Mouse (Mus musculus): ENCODE data around the gene Tsen15. TPM values are rescaled to one million over a fixed set of nuclear protein-coding genes. Genes with fewer than 3 reads are reported as not detected.

Gene Tsen15
- polyA plus RNA-seq, 1 experiment from 2014 or later, result 94.4 TPM

GRCm38 (mm10) chr1:152369139-152369538, 17.3 kb downstream of the Tsen15 start:
- Histone ChIP-seq H3K9me3 (no peaks in the 10 kb centered on the region), H3K27me3 (ENCODE audit: insufficient read depth, poor library complexity, severe bottlenecking) (no peaks in the 10 kb centered on the region), H3K4me1 (peaks cover 20% of the 10 kb centered on the region), H3K36me3 (peaks cover 12% of the 10 kb centered on the region), H3K27ac (peak overlapping the region; percentile 77), H3K4me3 (peak overlapping the region; percentile 8; the same call in 1 of the 2 replicates)
- peak; percentile 76 for DNase-seq (ENCODE audit: low spot score)
- WGBS, result 31% methylated on average over 4 of the region's 4 CpGs

DNA sequence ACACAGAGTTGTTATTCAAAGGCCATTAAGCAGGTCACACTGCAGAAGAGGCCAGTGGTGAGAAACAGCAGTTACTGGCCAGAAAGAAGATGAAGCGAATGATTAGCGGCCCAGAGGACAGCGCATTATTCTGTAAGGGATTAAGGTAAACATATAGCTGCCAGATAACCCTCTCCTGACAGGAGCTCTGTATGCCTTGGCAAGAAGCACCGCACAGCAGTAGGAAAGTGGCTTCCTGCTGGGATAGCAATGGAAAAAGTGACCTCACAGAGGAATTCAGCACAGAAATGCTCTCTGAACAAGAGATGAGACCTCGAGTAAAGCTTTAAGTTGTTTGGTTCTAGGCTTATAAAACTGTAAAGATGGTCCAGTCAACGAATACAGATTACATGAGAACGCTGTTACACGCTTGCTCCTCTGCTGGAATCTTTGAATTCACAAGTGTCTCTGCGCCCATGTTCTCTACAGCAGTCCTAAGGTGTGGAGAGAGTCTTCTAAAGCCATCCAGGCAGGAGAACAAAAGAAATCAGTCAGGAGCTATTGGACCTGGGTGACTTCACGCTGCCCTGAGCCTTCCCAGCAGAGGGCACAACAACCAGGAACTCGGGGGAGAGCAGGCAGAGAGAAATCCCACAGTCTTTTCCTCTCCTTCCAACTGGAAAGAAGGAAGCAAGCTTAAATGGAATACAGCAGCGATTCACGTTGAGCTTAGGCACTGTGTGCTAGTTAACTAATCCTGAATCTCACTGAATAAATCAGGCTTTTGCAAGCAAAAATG, 18.0 kb downstream of the Tsen15 start:
- DNase-seq (ENCODE audit: low spot score), result peak; percentile 77
- WGBS, result 45% methylated on average over 13 of the region's 13 CpGs
- Histone ChIP-seq H3K4me3 (peak overlapping the region; percentile 8; the same call in 1 of the 2 replicates), H3K9me3 (no peaks in the 10 kb centered on the region), H3K36me3 (peaks cover 12% of the 10 kb centered on the region), H3K27ac (peak overlapping the region; percentile 77), H3K27me3 (ENCODE audit: insufficient read depth, poor library complexity, severe bottlenecking) (no peaks in the 10 kb centered on the region), H3K4me1 (peaks cover 20% of the 10 kb centered on the region)

- DNase-seq (ENCODE audit: low spot score), result no peak
- H3K4me1 ChIP-seq, result no peaks in the 10 kb centered on the region
- no peaks in the 10 kb centered on the region for H3K36me3 ChIP-seq
- H3K27ac ChIP-seq, result no peak overlapping the region
- H3K9me3 ChIP-seq, result no peaks in the 10 kb centered on the region
- WGBS, result 65% methylated on average over 4 of the region's 4 CpGs
- no peak overlapping the region for H3K4me3 ChIP-seq
- no peaks in the 10 kb centered on the region for H3K27me3 ChIP-seq (ENCODE audit: insufficient read depth, poor library complexity, severe bottlenecking)
These were observed 29.8 kb downstream of the Tsen15 start for GRCm38 (mm10) chr1:152356721-152357120.

- H3K4me3 ChIP-seq, result no peak overlapping the region
- H3K27ac ChIP-seq, result no peak overlapping the region
- H3K4me1 ChIP-seq, result no peaks in the 10 kb centered on the region
- DNase-seq (ENCODE audit: low spot score), result no peak
- H3K9me3 ChIP-seq, result no peaks in the 10 kb centered on the region
- no peaks in the 10 kb centered on the region for H3K36me3 ChIP-seq
- no peaks in the 10 kb centered on the region for H3K27me3 ChIP-seq (ENCODE audit: insufficient read depth, poor library complexity, severe bottlenecking)
These were observed 38.5 kb downstream of the Tsen15 start for GRCm38 (mm10) chr1:152347946-152348345.

- no peak overlapping the region for H3K27ac ChIP-seq
- H3K36me3 ChIP-seq, result no peaks in the 10 kb centered on the region
- DNase-seq (ENCODE audit: low spot score), result no peak
- no peaks in the 10 kb centered on the region for H3K4me1 ChIP-seq
- H3K4me3 ChIP-seq, result no peak overlapping the region
- H3K9me3 ChIP-seq, result no peaks in the 10 kb centered on the region
- WGBS, result 87% methylated on average over 6 of the region's 6 CpGs
- no peaks in the 10 kb centered on the region for H3K27me3 ChIP-seq (ENCODE audit: insufficient read depth, poor library complexity, severe bottlenecking)
These were observed 62.5 kb downstream of the Tsen15 start for GRCm38 (mm10) chr1:152324024-152324423.

Other genes with a start within 250 kb of the Tsen15 start
- 2.4 and 4.3 TPM in 2 replicates for gene Colgalt2, start 13.1 kb upstream of the Tsen15 start, polyA plus RNA-seq (2016; fragmentation: Nextera tagmentation; extraction: Ambion mirVana)